Mouse (Mus musculus) fibroblast of lung, adult 2 months (primary cell): ENCODE measurements around the gene Sema6c.

Experiments
- DNase-seq: peaks from one replicate; pipeline ENCODE4 v3.0.0-alpha.2; 2011; ENCODE audit warnings: low read depth

The Sema6c gene

GRCm38 (mm10) chr3:95142617-95143011 lies 17.6 kb upstream of the Sema6c start:
- DNase-seq: peak; percentile 64

- no peak for DNase-seq
Observed at GRCm38 (mm10) chr3:95147924-95148323, 12.3 kb upstream of the Sema6c start.

- no peak for DNase-seq
Observed at GRCm38 (mm10) chr3:95153874-95154273, 6.4 kb upstream of the Sema6c start.

GRCm38 (mm10) chr3:95159511-95159986 lies 708 bp upstream of the Sema6c start:
- DNase-seq: no peak

- DNase-seq: no peak
Observed at GRCm38 (mm10) chr3:95161041-95161551, 839 bp downstream of the Sema6c start.

GRCm38 (mm10) chr3:95161618-95162344 lies 1.5 kb downstream of the Sema6c start:
- DNase-seq: no peak

GRCm38 (mm10) chr3:95162345-95162628 lies 2.0 kb downstream of the Sema6c start:
- no peak for DNase-seq

- DNase-seq: no peak
Observed at GRCm38 (mm10) chr3:95163419-95164255, 3.4 kb downstream of the Sema6c start.

GRCm38 (mm10) chr3:95164256-95164550 lies 3.9 kb downstream of the Sema6c start:
- no peak for DNase-seq

- DNase-seq: no peak
Observed at GRCm38 (mm10) chr3:95164840-95165239, 4.6 kb downstream of the Sema6c start.

GRCm38 (mm10) chr3:95169996-95170395 lies 9.7 kb downstream of the Sema6c start:
- DNase-seq: no peak

GRCm38 (mm10) chr3:95171105-95171504 lies 10.8 kb downstream of the Sema6c start:
- DNase-seq: no peak

GRCm38 (mm10) chr3:95172526-95173255 lies 12.4 kb downstream of the Sema6c start:
- no peak for DNase-seq

- no peak for DNase-seq
Observed at GRCm38 (mm10) chr3:95173256-95173949, 13.1 kb downstream of the Sema6c start.

- DNase-seq: peak; percentile 25
Observed at GRCm38 (mm10) chr3:95174011-95174592, 13.8 kb downstream of the Sema6c start.

GRCm38 (mm10) chr3:95176500-95176899 lies 16.2 kb downstream of the Sema6c start:
- DNase-seq: no peak

- no peak for DNase-seq
Observed at GRCm38 (mm10) chr3:95177583-95177982, 17.3 kb downstream of the Sema6c start.

- DNase-seq: no peak
Observed at GRCm38 (mm10) chr3:95178948-95179347, 18.7 kb downstream of the Sema6c start.

- no peak for DNase-seq
Observed at GRCm38 (mm10) chr3:95179890-95180289, 19.6 kb downstream of the Sema6c start.

- no peak for DNase-seq
Observed at GRCm38 (mm10) chr3:95181841-95182240, 21.6 kb downstream of the Sema6c start.

GRCm38 (mm10) chr3:95184796-95185577 lies 24.7 kb downstream of the Sema6c start:
- DNase-seq: no peak
